Mouse (Mus musculus) small intestine, adult 2 months (tissue): Measurements from ENCODE around the gene Igfbp6. TPM values are rescaled to one million over a fixed set of nuclear protein-coding genes. Genes with fewer than 3 reads are reported as not detected.
A peak's percentile ranks its signal among the peaks of the same experiment; 100 is the strongest.

Experiments used
- H3K27ac ChIP-seq: fragments of 200-500 bp; 2 replicates; pipeline ENCODE4 v1.5.1; 2012; ENCODE audit warnings: low read depth, low read length, control low read depth, inconsistent platforms; ENCODE audit not compliant: insufficient read depth
- H3K27me3 ChIP-seq: fragments of 200-500 bp; 2 replicates; pipeline ENCODE4 v1.6.1; 2012; ENCODE audit warnings: mild to moderate bottlenecking, moderate library complexity, low read length, inconsistent platforms; ENCODE audit not compliant: control insufficient read depth, insufficient read depth
- H3K36me3 ChIP-seq: fragments of 200-500 bp; 2 replicates; pipeline ENCODE4 v1.6.1; 2012; ENCODE audit warnings: mild to moderate bottlenecking, low read length, control low read depth, inconsistent platforms; ENCODE audit not compliant: control insufficient read depth, insufficient read depth
- H3K4me1 ChIP-seq: fragments of 200-500 bp; 2 replicates; pipeline ENCODE4 v1.6.1; 2012; ENCODE audit warnings: low read length, inconsistent platforms, mixed read lengths; ENCODE audit not compliant: control insufficient read depth, insufficient read depth, insufficient read length
- H3K4me3 ChIP-seq: fragments of 200-500 bp; 2 replicates; pipeline ENCODE4 v1.5.1; 2012; ENCODE audit warnings: low read depth, mild to moderate bottlenecking, control low read depth, inconsistent platforms, low read length, moderate library complexity
- CTCF ChIP-seq: fragments of 200-500 bp; IDR thresholded peaks from 2 replicates; pipeline ENCODE4 v1.5.1; 2012; ENCODE audit warnings: low read depth, mild to moderate bottlenecking, control low read depth, inconsistent platforms, low read length, moderate library complexity, mixed read lengths; ENCODE audit not compliant: insufficient replicate concordance, insufficient read length; ENCODE audit errors: extremely low read depth
- POLR2A ChIP-seq: fragments of 200-500 bp; IDR thresholded peaks from 2 replicates; pipeline ENCODE4 v1.6.1; 2012; ENCODE audit warnings: low read depth, mild to moderate bottlenecking, control low read depth, inconsistent platforms, low read length, moderate library complexity
- WGBS: fragments of 180-500 bp; shearing (Covaris S2); methylation state at CpG from one replicate; pipeline ENCODE4 v1.1.7; 2018; 5-methylcytosine and 5-hydroxymethylcytosine counted together
- polyA plus RNA-seq: library from polyadenylated mRNA; depleted of rRNA; stranded (reverse); fragments of >200 nt; gene quantifications from 2 replicates; pipeline ENCODE4 v1.2.3, GENCODE M21; 2012

The Igfbp6 gene
- polyA plus RNA-seq, 1 experiment: 5.4 TPM

DNA sequence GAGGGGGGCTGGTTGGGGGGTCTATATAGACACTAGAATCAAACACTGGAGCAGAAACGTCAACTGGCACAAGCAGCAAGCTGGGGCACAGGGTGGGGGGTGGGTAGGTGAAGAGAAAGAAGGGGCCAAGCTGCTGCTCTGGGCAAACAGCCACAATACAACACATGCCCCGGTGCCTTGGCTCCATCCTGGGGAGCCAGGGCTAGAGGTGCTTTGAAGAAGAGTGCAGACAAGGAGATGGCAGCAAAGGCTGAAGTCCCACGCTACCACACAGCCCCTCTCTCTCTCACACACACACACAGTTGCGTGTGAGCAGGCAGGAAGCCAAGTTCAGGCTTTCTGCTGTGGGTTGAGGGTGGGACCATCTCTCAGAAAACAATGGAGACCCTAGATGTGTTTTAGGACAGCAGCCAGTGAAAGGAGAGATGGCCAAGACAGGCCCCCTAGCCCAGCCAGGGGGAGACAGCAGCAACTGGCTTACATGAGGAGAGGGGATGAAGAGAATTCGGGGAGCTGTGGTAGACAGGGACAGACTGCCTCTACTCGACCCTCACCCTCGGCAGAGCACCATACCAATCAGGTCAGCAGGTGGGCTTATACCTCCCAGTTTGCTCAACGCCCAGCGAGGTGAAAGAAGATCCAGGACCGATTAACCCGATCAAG, 27.3 kb upstream of the Igfbp6 start:
- H3K4me1 ChIP-seq: peaks cover 7% of the 10 kb centered on the region; the same call in 1 of the 2 replicates
- no peak overlapping the region for H3K27ac ChIP-seq
- WGBS: 79% methylated on average over 11 of the region's 11 CpGs
- peaks cover 56% of the 10 kb centered on the region for H3K36me3 ChIP-seq
- no peaks in the 10 kb centered on the region for H3K27me3 ChIP-seq
- TF ChIP-seq POLR2A: no peak
- no peak for TF ChIP-seq CTCF
- no peak overlapping the region for H3K4me3 ChIP-seq

GRCm38 (mm10) chr15:102117461-102118443, 26.4 kb upstream of the Igfbp6 start:
- Histone ChIP-seq H3K36me3 (peaks cover 51% of the 10 kb centered on the region), H3K27ac (no peak overlapping the region), H3K4me3 (no peak overlapping the region), H3K27me3 (no peaks in the 10 kb centered on the region), H3K4me1 (peaks cover 7% of the 10 kb centered on the region; the same call in 1 of the 2 replicates)
- peak; percentile 38; the same call in 1 of the 2 replicates for TF ChIP-seq CTCF
- no peak for TF ChIP-seq POLR2A
- WGBS: 84% methylated on average over 19 of the region's 19 CpGs

DNA sequence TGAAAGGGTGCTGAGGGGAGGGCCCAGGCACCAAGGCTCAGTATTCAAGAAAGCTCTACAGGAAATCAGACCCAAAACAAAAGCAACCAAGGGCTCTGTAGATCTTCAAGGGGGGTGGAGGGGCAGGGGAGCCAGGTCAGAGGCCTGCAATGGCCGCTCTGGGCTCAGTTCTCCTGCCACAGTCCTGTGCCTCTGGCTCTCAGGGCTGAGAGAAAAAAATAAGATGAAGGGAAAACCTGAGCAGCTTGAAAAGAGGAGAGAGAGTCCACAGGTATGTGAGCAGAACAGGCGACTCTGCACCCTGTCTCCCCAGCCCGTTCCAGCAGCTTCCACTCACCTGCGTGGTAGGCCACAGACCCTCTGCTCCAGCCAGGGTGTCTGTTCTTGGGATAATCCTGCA, 25.6 kb upstream of the Igfbp6 start:
- peaks cover 7% of the 10 kb centered on the region; the same call in 1 of the 2 replicates for H3K4me1 ChIP-seq
- no peaks in the 10 kb centered on the region for H3K27me3 ChIP-seq
- TF ChIP-seq POLR2A: no peak
- 99% methylated on average over 4 of the region's 4 CpGs for WGBS
- peaks cover 49% of the 10 kb centered on the region for H3K36me3 ChIP-seq
- H3K4me3 ChIP-seq: no peak overlapping the region
- no peak overlapping the region for H3K27ac ChIP-seq

DNA sequence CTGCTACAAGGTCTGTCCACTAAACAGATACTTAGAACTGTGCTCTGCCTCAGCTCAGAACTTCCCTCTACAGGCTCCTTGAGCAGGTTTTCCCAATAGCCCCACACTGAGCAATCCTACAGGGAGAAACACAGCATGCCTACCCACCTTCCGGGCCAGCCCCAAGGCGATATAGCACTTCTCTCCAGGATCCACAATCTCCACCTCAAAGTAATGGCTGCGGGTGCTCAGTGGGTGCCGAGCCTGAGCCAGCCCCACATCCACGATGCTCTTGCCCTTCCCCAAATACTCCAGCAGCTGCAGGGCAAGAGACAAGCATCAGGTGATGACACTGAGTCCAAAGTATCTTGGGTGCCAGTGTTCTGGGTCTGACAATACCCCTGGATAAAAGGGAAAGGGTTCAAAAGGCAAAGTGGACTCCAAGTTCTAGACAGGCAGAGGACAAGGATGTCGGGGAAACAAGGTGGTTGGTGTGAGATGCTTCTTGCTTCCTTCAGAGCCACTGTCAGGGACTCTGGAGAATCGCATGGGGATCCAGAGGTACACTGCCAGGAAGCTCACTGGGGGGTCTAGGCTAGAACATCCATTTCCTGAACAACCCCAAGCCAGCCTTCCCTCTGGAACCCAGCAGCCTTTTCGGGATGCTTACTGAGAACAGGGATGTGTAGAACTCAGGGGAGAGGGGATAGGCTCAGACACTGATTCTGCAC, 24.9 kb upstream of the Igfbp6 start:
- 84% methylated on average over 8 of the region's 8 CpGs for WGBS
- H3K27ac ChIP-seq: no peak overlapping the region
- TF ChIP-seq POLR2A: no peak
- TF ChIP-seq CTCF: no peak
- peaks cover 50% of the 10 kb centered on the region for H3K36me3 ChIP-seq
- H3K4me1 ChIP-seq: peaks cover 7% of the 10 kb centered on the region; the same call in 1 of the 2 replicates
- H3K27me3 ChIP-seq: no peaks in the 10 kb centered on the region
- H3K4me3 ChIP-seq: no peak overlapping the region

- Histone ChIP-seq H3K4me1 (peaks cover 7% of the 10 kb centered on the region; the same call in 1 of the 2 replicates), H3K4me3 (no peak overlapping the region), H3K36me3 (peaks cover 54% of the 10 kb centered on the region), H3K27ac (no peak overlapping the region), H3K27me3 (no peaks in the 10 kb centered on the region)
- WGBS: 16% methylated on average over 2 of the region's 2 CpGs
- TF ChIP-seq POLR2A: no peak
- TF ChIP-seq CTCF: no peak
These were observed 24.4 kb upstream of the Igfbp6 start for GRCm38 (mm10) chr15:102119831-102120170.

- Histone ChIP-seq H3K36me3 (peaks cover 56% of the 10 kb centered on the region), H3K4me3 (no peak overlapping the region), H3K4me1 (peaks cover 7% of the 10 kb centered on the region; the same call in 1 of the 2 replicates), H3K27ac (no peak overlapping the region), H3K27me3 (no peaks in the 10 kb centered on the region)
- WGBS: 70% methylated on average over 5 of the region's 5 CpGs
- TF ChIP-seq CTCF: no peak
- TF ChIP-seq POLR2A: no peak
These were observed 23.6 kb upstream of the Igfbp6 start for GRCm38 (mm10) chr15:102120530-102120929.

DNA sequence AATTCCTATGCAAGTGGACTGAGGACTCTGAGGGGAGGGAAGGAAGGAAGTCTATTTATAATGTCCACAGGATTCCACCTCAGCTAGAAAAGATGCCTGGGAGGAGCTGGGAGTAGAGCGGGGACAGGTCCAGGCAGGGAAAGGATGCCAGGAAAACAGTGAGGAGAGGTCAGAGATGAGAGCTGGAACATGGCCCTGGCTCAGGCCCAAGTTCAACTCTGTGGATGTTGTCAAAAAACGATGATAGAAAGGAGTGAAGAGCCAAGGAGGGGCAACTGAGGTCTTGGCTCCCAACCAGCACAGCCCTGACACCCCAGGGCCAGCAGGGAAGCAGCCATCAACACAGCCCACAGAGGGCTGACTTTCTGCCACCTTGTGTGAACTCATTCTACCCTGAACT, 17.9 kb upstream of the Igfbp6 start:
- H3K27me3 ChIP-seq: no peaks in the 10 kb centered on the region
- no peak overlapping the region for H3K4me3 ChIP-seq
- no peaks in the 10 kb centered on the region for H3K4me1 ChIP-seq
- 0 out of 2 replicates have a peak overlapping the region, but pooled peaks have one; percentile 7 for H3K27ac ChIP-seq
- peaks cover 58% of the 10 kb centered on the region for H3K36me3 ChIP-seq
- 47% methylated on average over 2 of the region's 2 CpGs for WGBS
- no peak for TF ChIP-seq POLR2A
- TF ChIP-seq CTCF: no peak
